Mouse (Mus musculus) lung, postnatal 10 days (tissue): ENCODE measurements around the gene Vmn1r25.
"Not testable (repeated sequence)": the region's sequence is repeated elsewhere in the genome, so short reads cannot be mapped to it uniquely, and the experiment has no call there.

Experiments used
- DNase-seq: peaks from one replicate; pipeline ENCODE4 v3.0.0; 2021

Vmn1r25 gene

DNA sequence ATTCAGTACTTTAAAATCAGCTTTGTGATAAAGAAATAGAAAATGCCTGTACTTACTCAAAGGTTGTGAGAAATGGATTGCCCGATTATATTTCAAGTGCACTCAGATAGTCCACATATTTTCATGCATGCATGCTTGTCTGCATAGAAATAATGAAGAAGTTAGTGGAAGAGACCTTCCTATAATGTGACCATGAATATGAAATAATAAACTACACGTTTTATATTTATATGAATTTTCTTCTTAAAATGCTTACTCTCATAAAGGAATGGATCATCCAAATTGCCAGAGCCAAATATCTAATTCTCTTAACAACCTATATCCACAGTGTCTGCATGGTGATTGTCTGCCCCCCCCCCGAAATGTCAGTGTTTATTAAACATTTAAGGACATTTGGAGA lies at the start of gene Vmn1r25:
TSS of gene Vmn1r25 (minus strand) at position 101 of the 400 bp plus-strand sequence.
- DNase-seq: no peak

DNA sequence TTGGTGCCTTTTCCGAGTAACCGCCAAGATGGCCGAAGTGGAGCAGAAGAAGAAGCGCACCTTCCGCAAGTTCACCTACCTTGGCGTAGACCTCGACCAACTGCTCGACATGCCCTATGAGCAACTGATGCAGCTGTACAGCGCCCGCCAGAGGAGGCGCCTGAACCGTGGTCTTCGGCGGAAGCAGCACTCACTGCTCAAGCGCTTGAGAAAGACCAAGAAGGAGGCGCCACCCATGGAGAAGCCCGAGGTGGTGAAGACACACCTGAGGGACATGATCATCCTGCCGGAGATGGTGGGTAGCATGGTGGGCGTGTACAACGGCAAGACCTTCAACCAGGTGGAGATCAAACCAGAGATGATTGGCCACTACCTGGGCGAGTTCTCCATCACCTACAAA lies 36.9 kb upstream of the Vmn1r25 start:
- DNase-seq: not testable (repeated sequence)

DNA sequence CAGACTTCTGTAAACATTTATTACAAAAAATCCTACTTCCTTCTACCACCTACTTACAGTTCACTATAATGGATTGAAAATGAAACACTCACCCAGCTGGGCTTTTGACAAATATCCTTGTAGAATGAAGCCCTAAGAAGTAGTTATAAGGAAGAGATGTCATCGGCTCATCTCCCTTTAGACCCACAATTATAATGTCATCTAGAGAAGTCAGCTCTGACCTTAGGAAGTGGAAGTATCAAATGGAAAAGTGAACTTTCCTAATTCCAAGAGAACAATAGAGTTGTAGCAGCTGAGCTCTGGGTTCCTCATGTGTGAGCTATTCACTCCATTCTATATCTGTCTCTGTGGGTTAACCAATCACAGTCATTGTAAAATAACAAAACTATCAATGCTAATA lies 34.4 kb upstream of the Vmn1r25 start, which contains the start of gene Vmn1r26:
TSS of gene Vmn1r26 (minus strand) at position 101 of the 400 bp plus-strand sequence.
- DNase-seq: no peak

DNA sequence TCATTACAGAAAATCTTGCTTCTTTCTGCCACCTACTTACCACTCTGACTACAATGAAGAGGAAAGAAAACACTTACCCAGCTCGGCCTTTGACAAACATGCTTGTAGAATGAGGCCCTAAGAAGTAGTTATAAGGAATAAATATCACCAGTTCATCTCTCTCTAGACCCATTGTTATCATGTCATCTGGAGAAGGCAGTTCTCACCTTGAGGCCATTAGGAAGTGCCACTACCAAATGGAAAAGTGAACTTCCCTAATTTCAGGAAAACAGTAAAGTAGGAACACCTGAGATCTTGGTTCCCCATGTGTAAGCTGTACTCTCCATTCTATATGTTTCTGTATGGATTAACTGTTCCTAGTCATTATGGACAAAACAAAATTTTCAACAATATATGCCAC lies 19.2 kb downstream of the Vmn1r25 start, which contains the start of gene Vmn1r24:
TSS of gene Vmn1r24 (minus strand) at position 101 of the 400 bp plus-strand sequence.
- DNase-seq: not testable (repeated sequence)
